Mouse (Mus musculus) T-cell, adult 2 months (primary cell): Measurements from ENCODE around the gene Gm20683.

Source experiments
- DNase-seq: peaks from one replicate; pipeline ENCODE4 v3.0.0; 2022; ENCODE audit warnings: low spot score

Gm20683 gene

DNA sequence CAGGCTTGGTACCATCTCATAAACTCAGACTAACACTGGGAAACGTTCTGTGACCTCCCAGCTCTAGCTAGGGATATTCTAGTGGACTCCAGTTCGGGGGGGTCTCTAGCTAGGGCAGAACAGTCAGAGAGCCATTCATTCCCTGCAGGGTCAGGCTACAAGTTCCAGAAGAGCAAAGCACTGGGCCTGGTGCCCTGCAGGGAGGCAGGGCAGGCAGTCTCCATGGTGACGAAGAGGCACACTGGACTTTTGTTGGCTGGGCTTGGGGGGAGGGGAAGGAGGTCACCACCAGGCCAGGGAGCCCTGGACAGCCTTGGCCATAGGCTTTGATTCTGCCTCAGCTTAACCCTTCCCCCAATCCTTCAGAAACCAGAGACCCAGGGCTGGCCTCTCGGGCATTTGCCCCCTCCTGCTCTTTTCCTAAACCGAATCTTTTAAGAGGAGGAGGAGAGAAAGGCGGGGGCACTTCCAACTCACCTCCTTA, 45.9 kb downstream of the Gm20683 start, which contains the start of gene AC134908.4:
Gene AC134908.4 (minus strand): TSS at position 51 of the 484 bp plus-strand sequence.
- no peak for DNase-seq

DNA sequence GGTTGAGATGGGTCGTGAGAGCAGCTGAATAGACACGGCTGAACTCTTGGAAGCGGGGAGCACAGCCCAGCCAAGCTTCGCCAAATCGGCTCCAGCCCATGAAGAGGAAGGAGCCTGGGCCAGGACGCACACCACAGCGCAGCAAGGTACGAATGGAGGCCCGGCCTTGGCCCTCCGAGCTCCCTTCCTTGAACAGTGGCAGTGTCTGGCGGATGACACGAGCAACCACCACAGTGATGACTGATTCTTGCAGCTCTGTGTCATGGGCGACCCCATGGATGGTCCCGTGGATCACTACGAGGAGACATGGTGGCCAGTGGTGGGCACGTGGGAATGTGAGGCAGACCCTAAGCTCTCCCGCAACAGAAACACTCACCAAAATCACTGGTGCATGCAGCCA, 46.6 kb downstream of the Gm20683 start:
- no peak for DNase-seq

GRCm38 (mm10) chr17:25794197-25794596, 47.4 kb downstream of the Gm20683 start:
- DNase-seq: no peak

DNA sequence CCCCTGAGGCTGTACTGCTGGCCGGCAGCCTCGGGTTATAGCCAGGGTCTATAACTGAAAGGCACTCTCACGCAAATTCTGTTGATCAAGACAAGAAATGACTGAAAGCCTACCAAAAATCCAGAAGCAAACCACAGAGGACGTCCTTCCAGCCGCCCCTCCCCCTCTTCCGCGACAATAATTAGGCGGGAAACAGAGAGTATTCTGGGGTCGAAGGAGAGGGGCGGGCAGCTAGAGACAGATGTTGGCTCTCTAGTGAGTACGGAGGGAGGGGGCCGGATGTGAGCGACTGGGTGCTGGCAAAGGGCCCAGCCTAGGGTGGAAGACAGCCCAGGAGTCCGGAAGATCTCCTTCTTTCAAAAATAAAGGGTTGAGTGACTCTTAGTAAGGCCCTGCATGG, 48.9 kb downstream of the Gm20683 start, which contains the start of gene Fam173a:
Gene Fam173a (minus strand): TSS at position 287 of the 400 bp plus-strand sequence.
- DNase-seq: peak; percentile 83

- DNase-seq: peak; percentile 85
Measured at GRCm38 (mm10) chr17:25791843-25792527, 49.6 kb downstream of the Gm20683 start.

GRCm38 (mm10) chr17:25791320-25791842, 50.2 kb downstream of the Gm20683 start:
- DNase-seq: no peak

DNA sequence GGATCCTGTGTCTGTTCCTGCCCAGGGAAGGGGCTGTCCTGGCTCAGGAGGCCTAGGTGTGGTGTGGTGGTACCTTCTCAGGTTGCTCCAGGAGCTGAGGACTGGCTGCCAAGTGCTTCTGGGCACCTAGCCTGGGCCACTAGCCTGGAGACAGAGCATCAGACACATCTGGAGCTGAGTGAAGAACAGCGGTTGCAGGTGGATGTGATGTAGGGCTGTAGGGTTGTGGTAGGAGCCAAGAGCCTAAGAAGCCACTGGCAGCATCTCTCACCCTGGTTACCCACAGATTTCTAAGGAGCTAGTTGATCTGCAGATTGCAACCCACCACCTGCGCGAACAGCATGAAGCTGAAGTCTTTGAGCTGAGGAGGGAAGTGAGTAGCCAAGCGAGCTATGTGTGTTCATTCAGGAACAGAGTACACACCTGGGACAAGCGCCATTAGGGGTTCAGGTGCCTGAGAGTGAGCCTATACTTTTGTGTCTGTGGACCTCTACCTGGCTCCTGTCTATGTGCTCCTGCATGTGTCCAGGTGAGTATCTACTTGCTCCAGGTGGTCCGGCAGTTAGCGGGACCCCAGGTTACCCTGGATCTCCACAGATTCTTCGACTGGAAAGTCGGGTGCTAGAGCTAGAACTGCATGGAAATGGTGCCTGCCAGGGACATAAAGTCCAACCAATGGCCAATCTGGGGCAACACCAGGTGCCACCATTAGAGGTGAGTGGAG, 54.6 kb downstream of the Gm20683 start:
- no peak for DNase-seq

DNA sequence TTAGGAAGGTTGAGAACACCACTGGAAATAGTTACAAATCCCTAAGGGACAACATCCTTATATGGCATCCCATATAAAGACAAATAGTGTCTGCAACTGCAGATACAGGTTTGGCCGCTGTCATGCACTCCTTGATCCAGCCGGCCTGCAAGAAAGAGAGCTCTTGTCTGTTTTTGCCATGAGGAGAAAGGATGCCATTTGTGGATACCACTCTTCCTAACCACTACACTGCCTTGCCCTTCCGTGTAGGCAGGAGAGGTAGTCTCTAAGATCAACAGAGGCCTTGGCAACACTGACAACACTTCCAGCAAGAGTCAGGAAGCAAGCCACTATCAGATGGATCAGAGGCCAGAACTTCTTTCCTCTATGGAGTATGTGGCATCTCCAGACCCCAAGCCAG, 55.3 kb downstream of the Gm20683 start, which contains the start of gene Ccdc78:
Gene Ccdc78 (plus strand): TSS at position 301 of the 400 bp plus-strand sequence.
- DNase-seq: no peak

DNA sequence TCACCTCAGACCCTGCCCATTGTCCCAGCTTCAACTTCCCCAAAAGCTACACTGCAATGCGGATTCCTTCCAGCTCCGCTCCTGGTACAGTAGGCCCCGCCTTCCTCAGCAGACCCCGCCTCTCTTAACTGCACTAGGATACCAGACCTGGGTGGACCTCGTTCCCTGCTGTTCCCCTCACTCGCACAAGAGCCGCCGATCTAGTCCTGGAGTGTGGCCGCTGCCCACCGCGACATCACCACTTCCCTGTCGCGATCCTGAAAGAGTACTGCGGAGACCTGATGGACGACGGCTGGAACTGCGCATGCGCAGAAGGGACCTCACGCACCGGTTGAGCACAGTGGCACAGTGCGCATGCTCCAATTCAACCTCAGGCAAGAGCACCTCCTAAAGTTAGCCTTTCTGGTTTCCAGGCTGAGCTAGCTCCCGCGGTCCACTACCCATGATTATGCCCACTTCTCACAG, 56.2 kb downstream of the Gm20683 start, which contains the start of gene Haghl:
Gene Haghl (minus strand): TSS at position 393 of the 465 bp plus-strand sequence.
- DNase-seq: peak; percentile 92
